Mouse (Mus musculus) inflammation-experienced regulatory T-cells, adult 6 months (primary cell): ENCODE data around the gene Timp4. TPM values are rescaled to one million over a fixed set of nuclear protein-coding genes. Genes with fewer than 3 reads are reported as not detected.

ENCODE experiments used
- ATAC-seq: one replicate; pipeline ENCODE4 v1.8.0; 2017
- polyA plus RNA-seq, 3 experiments: library from polyadenylated mRNA; unstranded; fragments of 100-300 nt; shearing (Covaris generic); gene quantifications; one replicate each; pipeline ENCODE4 v1.2.1; 2017

Gene Timp4
- polyA plus RNA-seq: under 1 TPM in 1 of 3 experiments, not detected in 2; 0.08 TPM

GRCm38 (mm10) chr6:115252099-115252873 is at the start of gene Timp4:
TSS of gene Timp4 (minus strand) at chr6:115252205.
- ATAC-seq: no peak

GRCm38 (mm10) chr6:115293877-115294276 is 41.9 kb upstream of the Timp4 start:
- no peak for ATAC-seq

GRCm38 (mm10) chr6:115292621-115293020 is 40.6 kb upstream of the Timp4 start:
- ATAC-seq: no peak

- no peak for ATAC-seq
Measured at GRCm38 (mm10) chr6:115291823-115292222, 39.8 kb upstream of the Timp4 start.

- ATAC-seq: no peak
Measured at GRCm38 (mm10) chr6:115291068-115291467, 39.1 kb upstream of the Timp4 start.

GRCm38 (mm10) chr6:115290561-115290960 is 38.6 kb upstream of the Timp4 start:
- no peak for ATAC-seq

- ATAC-seq: no peak
Measured at GRCm38 (mm10) chr6:115288223-115288622, 36.2 kb upstream of the Timp4 start.

GRCm38 (mm10) chr6:115286441-115286840 is 34.4 kb upstream of the Timp4 start:
- ATAC-seq: no peak

GRCm38 (mm10) chr6:115284153-115284552 is 32.1 kb upstream of the Timp4 start:
- no peak for ATAC-seq

GRCm38 (mm10) chr6:115279639-115280038 is 27.6 kb upstream of the Timp4 start:
- no peak for ATAC-seq

GRCm38 (mm10) chr6:115278086-115278485 is 26.1 kb upstream of the Timp4 start:
- ATAC-seq: no peak

GRCm38 (mm10) chr6:115275116-115275815 is 23.3 kb upstream of the Timp4 start:
- no peak for ATAC-seq

GRCm38 (mm10) chr6:115274705-115275104 is 22.7 kb upstream of the Timp4 start:
- ATAC-seq: no peak

- ATAC-seq: no peak
Measured at GRCm38 (mm10) chr6:115273346-115273745, 21.3 kb upstream of the Timp4 start.

GRCm38 (mm10) chr6:115271866-115272271 is 19.9 kb upstream of the Timp4 start:
- no peak for ATAC-seq

- ATAC-seq: no peak
Measured at GRCm38 (mm10) chr6:115271326-115271725, 19.3 kb upstream of the Timp4 start.

- ATAC-seq: no peak
Measured at GRCm38 (mm10) chr6:115270085-115270484, 18.1 kb upstream of the Timp4 start.

GRCm38 (mm10) chr6:115269561-115269960 is 17.6 kb upstream of the Timp4 start:
- ATAC-seq: no peak

GRCm38 (mm10) chr6:115268551-115269385 is 16.8 kb upstream of the Timp4 start:
- no peak for ATAC-seq

- no peak for ATAC-seq
Measured at GRCm38 (mm10) chr6:115267916-115268315, 15.9 kb upstream of the Timp4 start.

- no peak for ATAC-seq
Measured at GRCm38 (mm10) chr6:115266791-115267190, 14.8 kb upstream of the Timp4 start.

GRCm38 (mm10) chr6:115260507-115260906 is 8.5 kb upstream of the Timp4 start:
- no peak for ATAC-seq

GRCm38 (mm10) chr6:115255171-115255570 is 3.2 kb upstream of the Timp4 start:
- ATAC-seq: no peak
